Mouse (Mus musculus) forebrain, embryonic 12.5 days (tissue): ENCODE data around the gene Cercam. TPM values are rescaled to one million over a fixed set of nuclear protein-coding genes. Genes with fewer than 3 reads are reported as not detected.
"Not testable (repeated sequence)": the region's sequence is repeated elsewhere in the genome, so short reads cannot be mapped to it uniquely, and the experiment has no call there.

ENCODE experiments used
- ATAC-seq: fragments of 200-750 bp; cut with Nextera tagmentation; 2 replicates; pipeline ENCODE4 v1.8.0; 2017; ENCODE audit warnings: moderate TSS enrichment; ENCODE audit not compliant: low FRiP score
- H3K27ac ChIP-seq: fragments of 300-500 bp; sonication (generic); 2 replicates; pipeline ENCODE4 v1.5.1; 2016; ENCODE audit warnings: mild to moderate bottlenecking
- H3K27me3 ChIP-seq: fragments of 300-500 bp; sonication (generic); 2 replicates; pipeline ENCODE4 v1.6.1; 2016; ENCODE audit warnings: mild to moderate bottlenecking
- H3K36me3 ChIP-seq: fragments of 300-500 bp; sonication (generic); replicated peaks from 2 replicates; pipeline ENCODE4 v1.6.1; 2016; ENCODE audit warnings: mild to moderate bottlenecking
- H3K4me1 ChIP-seq: fragments of 300-500 bp; sonication (generic); 2 replicates; pipeline ENCODE4 v1.6.1; 2016
- H3K4me2 ChIP-seq: fragments of 300-500 bp; sonication (generic); 2 replicates; pipeline ENCODE4 v1.6.1; 2016; ENCODE audit warnings: mild to moderate bottlenecking, moderate library complexity
- H3K4me3 ChIP-seq: fragments of 300-500 bp; sonication (generic); replicated peaks from 2 replicates; pipeline ENCODE4 v1.5.1; 2016; ENCODE audit warnings: mild to moderate bottlenecking
- H3K9ac ChIP-seq: fragments of 300-500 bp; sonication (generic); 2 replicates; pipeline ENCODE4 v1.6.1; 2016; ENCODE audit warnings: mild to moderate bottlenecking
- H3K9me3 ChIP-seq: fragments of 300-500 bp; sonication (generic); 2 replicates; pipeline ENCODE4 v1.6.1; 2016
- WGBS: fragments of 180-500 bp; shearing (Covaris S2); methylation state at CpG from one replicate; pipeline ENCODE4 v1.1.7; 2016; 5-methylcytosine and 5-hydroxymethylcytosine counted together
- polyA plus RNA-seq: library from polyadenylated mRNA; unstranded; fragments of >200 nt; fragmentation: Nextera tagmentation; extraction: Ambion mirVana; gene quantifications from 2 replicates; pipeline ENCODE4 v1.2.1, GENCODE M21; 2016

Cercam gene
- polyA plus RNA-seq, 1 experiment from 2014 or later: 10.1 TPM

DNA sequence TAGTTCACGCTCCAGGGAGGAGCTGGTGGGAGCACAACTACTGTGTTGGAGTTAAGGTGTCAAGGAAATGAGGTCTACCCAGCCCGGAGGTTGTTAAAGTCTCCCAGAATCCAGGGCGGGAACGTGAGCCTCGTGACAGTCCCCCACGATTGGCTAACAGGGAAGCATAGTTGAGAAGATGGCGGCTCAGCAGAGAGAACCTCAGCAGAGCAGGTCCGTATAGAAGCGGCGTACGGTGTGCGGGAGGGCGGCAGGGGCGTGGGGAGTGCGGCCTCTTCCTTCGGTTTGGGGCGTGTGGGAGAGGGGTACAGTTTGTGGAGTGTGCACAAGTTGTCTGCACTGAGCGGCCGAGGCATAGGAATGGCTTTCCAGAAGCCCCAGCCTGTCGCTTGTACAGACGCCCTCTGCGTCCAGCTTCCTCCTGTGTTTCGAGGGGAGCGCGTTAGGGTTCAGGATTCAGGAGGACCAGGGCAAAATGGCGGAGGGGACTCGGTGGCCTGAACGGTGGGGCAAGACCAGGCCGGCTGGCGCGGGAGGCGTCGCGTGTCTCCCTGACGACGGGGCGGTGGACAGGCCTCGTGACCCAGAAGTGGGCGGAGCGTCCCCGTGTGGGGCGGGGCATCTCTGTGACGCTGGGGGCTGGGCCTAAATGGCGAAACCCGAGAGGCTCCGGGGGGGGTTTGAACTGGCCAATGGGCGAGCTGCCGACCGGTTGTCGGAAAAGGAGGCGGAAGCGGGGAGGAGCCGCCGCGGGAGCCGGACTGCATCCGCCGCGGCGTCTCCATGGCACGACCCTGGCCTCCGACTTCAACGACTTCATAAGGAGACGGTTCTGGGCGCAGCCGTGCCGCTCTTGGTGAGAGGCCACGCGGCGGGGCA, 20.3 kb downstream of the Cercam start, which contains the start of gene Odf2:
Odf2 (plus strand) TSS at position 156 of the 879 bp plus-strand sequence.
- peak within 1 kb of the TSS; percentile 99 for H3K4me3 ChIP-seq
- H3K27me3 ChIP-seq: peaks cover 8% of the 10 kb centered on the region
- H3K9ac ChIP-seq: peak within 1 kb of the TSS; percentile 94
- H3K9me3 ChIP-seq: no peaks in the 10 kb centered on the region
- H3K36me3 ChIP-seq: peaks cover 23% of the 10 kb centered on the region
- under 1% methylated on average over 67 of the region's 70 CpGs for WGBS
- H3K4me1 ChIP-seq: peaks cover 19% of the 10 kb centered on the region
- peak; percentile 94 for ATAC-seq
- peak within 1 kb of the TSS; percentile 92 for H3K4me2 ChIP-seq
- H3K27ac ChIP-seq: peak within 1 kb of the TSS; percentile 92

DNA sequence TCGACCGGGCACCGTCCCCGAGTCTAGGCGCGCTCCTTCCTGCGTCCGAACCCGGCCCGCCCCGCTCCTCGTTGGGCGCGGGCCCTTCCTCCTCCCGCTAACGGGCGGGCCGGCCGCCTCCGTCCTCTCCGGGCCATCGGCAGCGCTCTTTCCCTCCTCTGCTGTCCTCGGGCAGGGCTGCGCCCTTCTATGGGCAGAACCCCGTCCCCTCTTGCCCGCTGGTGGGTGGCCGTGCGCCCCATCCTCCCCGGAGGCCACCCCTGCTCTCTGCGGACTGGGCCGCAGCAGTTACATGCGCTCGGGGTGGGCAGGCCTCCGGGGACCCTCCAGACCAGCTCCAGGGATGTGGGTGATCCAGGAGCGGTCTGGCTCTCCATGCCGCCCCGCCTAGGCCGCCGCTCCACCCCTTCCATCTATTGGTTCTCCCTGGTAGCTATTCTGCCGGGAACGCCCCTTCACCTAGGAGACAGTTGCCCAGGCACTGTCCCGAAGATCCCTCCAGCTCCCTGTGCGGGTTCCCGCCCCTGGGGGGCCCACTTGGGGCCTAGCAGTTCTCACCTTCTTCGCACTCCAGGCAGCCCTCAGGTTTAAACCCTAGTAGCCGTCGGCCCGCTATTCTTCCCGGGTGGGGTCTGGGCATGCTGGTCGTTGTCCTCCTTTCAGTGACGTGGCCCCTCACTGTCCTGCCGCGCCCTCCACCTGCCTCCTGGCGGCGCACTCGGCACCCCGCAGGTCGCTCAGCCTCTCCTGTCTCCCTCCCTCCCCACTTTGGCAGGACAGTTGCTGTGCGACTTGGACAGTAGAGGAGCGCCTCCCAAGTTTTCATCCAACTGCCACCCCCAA, 21.2 kb downstream of the Cercam start:
- H3K4me1 ChIP-seq: peaks cover 19% of the 10 kb centered on the region
- H3K9me3 ChIP-seq: no peaks in the 10 kb centered on the region
- peaks cover 5% of the 10 kb centered on the region for H3K27me3 ChIP-seq
- H3K9ac ChIP-seq: peak overlapping the region; percentile 94
- peak overlapping the region; percentile 92 for H3K4me2 ChIP-seq
- H3K36me3 ChIP-seq: peaks cover 32% of the 10 kb centered on the region
- peak overlapping the region; percentile 99 for H3K4me3 ChIP-seq
- peak; percentile 92 for ATAC-seq
- peak overlapping the region; percentile 92 for H3K27ac ChIP-seq
- WGBS: under 1% methylated on average over 56 of the region's 61 CpGs

DNA sequence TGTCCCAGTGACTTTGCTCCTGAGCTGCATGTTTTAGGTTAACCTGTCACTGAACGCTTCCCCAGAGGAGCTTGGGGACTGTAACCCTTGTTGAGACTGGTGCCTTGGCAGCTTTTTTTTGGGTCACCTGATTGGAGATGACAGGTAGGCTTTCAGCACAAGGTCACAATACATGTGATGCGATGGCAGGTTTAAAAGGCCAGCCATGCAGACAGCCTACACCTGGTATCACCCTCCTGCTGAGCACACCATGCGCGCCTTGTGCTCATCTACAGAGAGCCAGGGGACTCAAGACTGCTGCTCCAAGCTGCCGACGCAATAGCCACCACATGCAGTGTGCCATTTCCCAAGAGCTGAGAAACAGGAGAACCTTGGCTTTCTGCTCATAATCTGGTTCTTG, 22.8 kb downstream of the Cercam start:
- Histone ChIP-seq H3K4me1 (peaks cover 19% of the 10 kb centered on the region), H3K4me3 (no peak overlapping the region), H3K36me3 (peaks cover 45% of the 10 kb centered on the region), H3K9ac (no peak overlapping the region), H3K4me2 (no peak overlapping the region), H3K27me3 (peaks cover 5% of the 10 kb centered on the region; the same call in 1 of the 2 replicates), H3K27ac (no peak overlapping the region), H3K9me3 (no peaks in the 10 kb centered on the region)
- no peak for ATAC-seq
- WGBS: 93% methylated on average over 6 of the region's 6 CpGs

DNA sequence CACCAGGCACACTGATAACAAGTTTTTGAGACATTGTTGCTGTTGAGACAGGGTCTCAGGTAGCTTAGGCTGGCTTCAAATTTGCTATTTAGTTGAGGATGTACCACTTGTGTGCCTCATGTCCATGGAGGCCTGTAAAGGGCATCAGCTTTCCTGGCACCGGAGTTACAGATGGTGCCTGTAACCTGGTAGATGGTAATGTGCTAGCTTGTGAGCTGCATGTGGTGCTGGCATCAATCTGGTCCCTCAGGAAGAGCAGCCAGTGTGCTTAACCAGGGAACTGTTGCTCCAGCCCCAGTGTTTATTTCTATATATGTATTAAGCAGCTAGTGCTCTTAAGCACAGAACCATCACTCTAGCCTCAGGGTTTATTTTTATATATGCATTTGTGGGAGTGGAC, 27.1 kb downstream of the Cercam start:
- 97% methylated on average over 1 of the region's 1 CpGs for WGBS
- H3K9ac ChIP-seq: no peak overlapping the region
- no peaks in the 10 kb centered on the region for H3K9me3 ChIP-seq
- H3K27me3 ChIP-seq: no peaks in the 10 kb centered on the region
- peaks cover 88% of the 10 kb centered on the region for H3K36me3 ChIP-seq
- peaks cover 6% of the 10 kb centered on the region for H3K4me1 ChIP-seq
- H3K4me3 ChIP-seq: no peak overlapping the region
- no peak for ATAC-seq
- H3K4me2 ChIP-seq: no peak overlapping the region
- no peak overlapping the region for H3K27ac ChIP-seq

DNA sequence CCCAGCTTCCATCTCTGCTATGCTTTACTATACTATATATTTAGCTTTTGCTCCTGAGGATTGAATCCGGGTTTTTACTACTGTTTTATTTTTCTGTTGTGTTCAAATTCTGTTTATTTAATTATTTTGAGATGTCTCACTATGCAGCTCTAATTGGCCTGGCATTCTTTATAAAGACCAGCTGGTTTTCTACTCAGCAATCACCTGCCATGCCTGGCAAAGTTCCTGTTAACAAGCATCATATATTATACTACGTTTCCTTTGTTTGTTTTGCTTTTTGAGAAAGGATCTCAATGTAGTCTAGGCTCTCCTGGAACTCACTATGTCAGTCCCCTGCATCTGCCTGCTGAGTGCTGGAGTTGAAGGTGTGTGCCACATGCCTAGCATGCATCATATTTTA, 28.4 kb downstream of the Cercam start:
- H3K27me3 ChIP-seq: no peaks in the 10 kb centered on the region
- H3K4me1 ChIP-seq: no peaks in the 10 kb centered on the region
- H3K4me3 ChIP-seq: no peak overlapping the region
- peaks cover 95% of the 10 kb centered on the region for H3K36me3 ChIP-seq
- ATAC-seq: no peak
- H3K9ac ChIP-seq: no peak overlapping the region
- no peak overlapping the region for H3K4me2 ChIP-seq
- H3K27ac ChIP-seq: peak overlapping the region; percentile 31; the same call in 1 of the 2 replicates
- H3K9me3 ChIP-seq: no peaks in the 10 kb centered on the region
- 97% methylated on average over 2 of the region's 2 CpGs for WGBS

DNA sequence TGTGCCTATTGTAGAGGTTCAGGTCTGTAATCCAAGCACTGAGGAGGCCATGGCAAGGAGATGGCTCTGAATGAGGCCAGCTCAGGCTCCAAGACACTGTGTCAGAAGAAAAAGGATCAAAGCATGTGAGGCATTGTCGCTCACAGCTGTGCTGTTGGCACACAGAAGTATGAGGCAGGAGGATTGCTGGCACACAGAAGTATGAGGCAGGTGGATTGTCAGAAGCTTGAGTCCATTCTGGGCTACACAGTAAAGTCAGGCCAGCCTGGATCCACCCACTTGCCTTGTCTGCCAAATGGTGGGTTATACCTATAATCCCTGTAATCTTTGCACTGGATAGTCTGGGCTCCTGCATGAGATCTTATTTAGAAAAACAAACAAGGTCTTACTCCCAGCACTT, 29.1 kb downstream of the Cercam start:
- H3K9ac ChIP-seq: 0 out of 2 replicates have a peak overlapping the region, but pooled peaks have one; percentile 12
- peaks cover 95% of the 10 kb centered on the region for H3K36me3 ChIP-seq
- H3K4me3 ChIP-seq: no peak overlapping the region
- WGBS: 87% methylated on average over 1 of the region's 1 CpGs
- H3K27me3 ChIP-seq: no peaks in the 10 kb centered on the region
- no peak for ATAC-seq
- no peak overlapping the region for H3K27ac ChIP-seq
- H3K4me1 ChIP-seq: no peaks in the 10 kb centered on the region
- no peaks in the 10 kb centered on the region for H3K9me3 ChIP-seq
- H3K4me2 ChIP-seq: no peak overlapping the region

DNA sequence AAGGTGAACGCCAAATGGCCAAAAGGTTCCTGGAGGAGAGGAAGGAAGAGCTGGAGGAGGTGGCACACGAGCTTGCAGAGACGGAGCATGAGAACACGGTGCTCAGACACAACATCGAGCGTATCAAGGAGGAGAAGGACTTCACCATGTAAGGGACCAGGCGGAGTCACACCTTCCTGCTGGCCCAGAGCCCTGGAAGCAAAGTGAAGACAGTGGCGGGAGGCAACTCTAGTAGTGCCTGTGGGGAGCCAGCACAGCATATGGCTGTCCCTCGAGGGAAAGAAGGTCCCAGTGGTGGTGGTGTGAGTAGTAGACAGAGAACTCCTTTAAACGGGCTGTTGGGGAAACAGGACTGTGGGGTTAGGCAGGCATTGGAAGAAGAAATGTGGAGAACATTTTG, 33.2 kb downstream of the Cercam start:
- Histone ChIP-seq H3K4me2 (no peak overlapping the region), H3K9ac (no peak overlapping the region), H3K27ac (no peak overlapping the region), H3K4me1 (no peaks in the 10 kb centered on the region), H3K4me3 (no peak overlapping the region), H3K9me3 (no peaks in the 10 kb centered on the region), H3K36me3 (peaks cover 99% of the 10 kb centered on the region), H3K27me3 (no peaks in the 10 kb centered on the region)
- no peak for ATAC-seq
- 95% methylated on average over 10 of the region's 10 CpGs for WGBS

DNA sequence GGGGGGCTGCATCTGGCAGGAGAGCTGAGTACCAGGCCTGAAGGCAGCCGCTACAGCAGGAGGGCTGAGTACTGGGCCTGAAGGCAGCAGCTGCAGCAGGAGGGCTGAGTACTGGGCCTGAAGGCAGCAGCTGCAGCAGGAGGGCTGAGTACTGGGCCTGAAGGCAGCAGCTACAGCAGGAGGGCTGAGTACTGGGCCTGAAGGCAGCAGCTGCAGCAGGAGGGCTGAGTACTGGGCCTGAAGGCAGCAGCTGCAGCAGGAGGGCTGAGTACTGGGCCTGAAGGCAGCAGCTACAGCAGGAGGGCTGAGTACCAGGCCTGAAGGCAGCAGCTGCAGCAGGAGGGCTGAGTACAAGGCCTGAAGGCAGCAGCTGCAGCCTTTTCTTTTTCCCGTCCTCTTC, 39.2 kb downstream of the Cercam start:
- not testable (repeated sequence) for H3K4me1 ChIP-seq, H3K4me2 ChIP-seq, H3K4me3 ChIP-seq, H3K9me3 ChIP-seq, H3K27me3 ChIP-seq, H3K27ac ChIP-seq, H3K9ac ChIP-seq, ATAC-seq
- peaks cover 86% of the 10 kb centered on the region for H3K36me3 ChIP-seq
- WGBS: 95% methylated on average over 2 of the region's 2 CpGs

DNA sequence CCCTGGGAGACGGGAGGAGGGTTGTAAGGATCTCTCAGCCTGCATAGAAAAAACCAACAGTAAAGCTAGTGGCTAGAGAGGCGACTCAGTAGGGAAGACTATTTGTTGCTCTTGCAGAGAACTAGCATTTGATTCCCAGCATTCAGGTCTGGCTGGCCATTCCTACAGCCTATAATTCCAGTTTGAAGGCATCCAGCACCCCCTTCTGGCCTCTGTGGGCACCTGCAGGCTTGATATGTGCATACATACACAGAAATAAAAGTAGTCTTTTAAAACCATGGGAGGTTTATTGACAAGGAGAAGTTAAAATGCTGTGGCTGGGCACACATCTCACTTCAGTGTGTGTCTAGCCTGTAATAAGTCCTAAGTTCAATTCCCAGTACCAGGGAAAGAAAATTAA, 41.1 kb downstream of the Cercam start:
- 92% methylated on average over 2 of the region's 2 CpGs for WGBS

DNA sequence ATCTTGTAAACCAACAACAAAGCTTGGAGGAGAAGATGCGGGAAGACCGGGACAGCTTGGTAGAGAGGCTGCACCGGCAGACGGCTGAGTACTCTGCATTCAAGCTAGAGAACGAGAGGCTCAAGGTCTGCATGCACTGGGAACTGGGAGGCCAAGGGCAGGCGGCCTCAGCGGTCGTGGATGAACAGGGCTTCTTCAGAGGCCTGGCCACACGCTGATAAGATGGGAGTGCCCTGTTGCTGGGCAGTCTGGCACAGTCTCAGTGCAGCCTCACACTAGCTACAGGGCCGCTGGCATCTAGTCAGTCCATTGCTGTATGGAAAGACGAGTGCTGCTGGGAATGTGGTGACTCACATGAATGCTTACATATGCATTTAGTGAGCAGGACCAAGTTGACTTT, 48.7 kb downstream of the Cercam start:
- Histone ChIP-seq H3K27me3 (no peaks in the 10 kb centered on the region), H3K9me3 (no peaks in the 10 kb centered on the region), H3K4me2 (no peak overlapping the region), H3K36me3 (peaks cover 85% of the 10 kb centered on the region), H3K4me1 (no peaks in the 10 kb centered on the region), H3K27ac (no peak overlapping the region), H3K4me3 (no peak overlapping the region), H3K9ac (no peak overlapping the region)
- 92% methylated on average over 11 of the region's 11 CpGs for WGBS
- ATAC-seq: no peak

More for the DNA sequence above, 41.1 kb downstream of the Cercam start:
- no peaks in the 10 kb centered on the region for H3K4me1 ChIP-seq
- H3K4me2 ChIP-seq: no peak overlapping the region
- no peak for ATAC-seq
- no peak overlapping the region for H3K4me3 ChIP-seq
- no peaks in the 10 kb centered on the region for H3K27me3 ChIP-seq
- H3K36me3 ChIP-seq: peaks cover 85% of the 10 kb centered on the region
- no peaks in the 10 kb centered on the region for H3K9me3 ChIP-seq
- H3K9ac ChIP-seq: no peak overlapping the region
- H3K27ac ChIP-seq: no peak overlapping the region

DNA sequence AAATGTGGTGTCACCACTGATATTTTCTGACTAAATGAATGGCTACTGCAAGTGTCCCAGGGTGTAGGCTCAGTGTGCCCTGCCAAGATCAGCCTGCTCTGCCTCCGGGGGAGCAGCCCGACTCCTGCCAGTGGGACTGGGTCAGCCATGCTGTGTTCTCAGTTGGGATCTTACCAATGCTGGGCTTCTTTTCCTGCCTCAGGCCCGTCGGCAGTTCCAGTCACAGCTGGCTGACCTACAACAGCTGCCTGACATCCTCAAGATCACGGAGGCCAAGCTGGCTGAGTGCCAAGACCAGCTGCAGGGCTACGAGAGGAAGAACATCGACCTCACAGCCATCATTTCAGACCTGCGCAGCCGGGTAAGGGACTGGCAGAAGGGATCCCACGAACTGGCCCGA, 53.0 kb downstream of the Cercam start:
- no peak for ATAC-seq
- H3K9me3 ChIP-seq: no peaks in the 10 kb centered on the region
- no peak overlapping the region for H3K27ac ChIP-seq
- peaks cover 88% of the 10 kb centered on the region for H3K36me3 ChIP-seq
- no peak overlapping the region for H3K9ac ChIP-seq
- WGBS: 79% methylated on average over 11 of the region's 11 CpGs
- H3K4me2 ChIP-seq: no peak overlapping the region
- H3K27me3 ChIP-seq: no peaks in the 10 kb centered on the region
- no peaks in the 10 kb centered on the region for H3K4me1 ChIP-seq
- H3K4me3 ChIP-seq: no peak overlapping the region

DNA sequence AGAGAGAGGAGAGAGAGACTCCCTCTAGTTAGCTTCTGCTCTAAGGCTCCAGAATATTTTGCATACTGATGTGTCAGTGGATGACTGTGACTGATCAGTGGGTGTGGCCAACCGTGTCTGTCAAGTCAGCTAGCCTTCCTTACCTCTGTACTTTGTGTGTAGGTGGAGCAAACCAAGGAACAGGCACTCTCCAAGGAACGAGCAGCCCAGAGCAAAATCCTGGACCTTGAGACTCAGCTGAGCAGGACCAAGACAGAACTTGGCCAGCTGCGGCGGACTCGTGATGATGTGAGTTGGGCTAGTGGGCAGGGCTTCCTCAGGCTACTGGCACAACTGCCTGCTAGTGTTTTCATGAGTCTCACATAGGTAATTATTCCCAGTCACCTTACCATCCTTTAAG, 57.6 kb downstream of the Cercam start:
- Histone ChIP-seq H3K9me3 (no peaks in the 10 kb centered on the region), H3K36me3 (peaks cover 92% of the 10 kb centered on the region), H3K4me1 (no peaks in the 10 kb centered on the region), H3K27me3 (no peaks in the 10 kb centered on the region), H3K27ac (no peak overlapping the region), H3K9ac (no peak overlapping the region), H3K4me2 (no peak overlapping the region), H3K4me3 (no peak overlapping the region)
- WGBS: 92% methylated on average over 5 of the region's 5 CpGs
- ATAC-seq: no peak
